Mouse (Mus musculus) hindbrain, embryonic 15.5 days (tissue): ENCODE data around the gene Fam162a. TPM values are rescaled to one million over a fixed set of nuclear protein-coding genes. Genes with fewer than 3 reads are reported as not detected.
A peak's percentile ranks its signal among the peaks of the same experiment; 100 is the strongest.
"Not testable (repeated sequence)": the region's sequence is repeated elsewhere in the genome, so short reads cannot be mapped to it uniquely, and the experiment has no call there.

Experiments
- ATAC-seq: fragments of 200-750 bp; cut with Nextera tagmentation; 2 replicates; pipeline ENCODE4 v1.8.0; 2017; ENCODE audit warnings: low read depth, moderate number of reproducible peaks, moderate TSS enrichment; ENCODE audit not compliant: low FRiP score
- H3K27ac ChIP-seq: fragments of 300-500 bp; sonication (generic); replicated peaks from 2 replicates; pipeline ENCODE4 v1.5.1; 2015; ENCODE audit warnings: mild to moderate bottlenecking, inconsistent platforms
- H3K27me3 ChIP-seq: fragments of 300-500 bp; sonication (generic); 2 replicates; pipeline ENCODE4 v1.6.1; 2015; ENCODE audit warnings: control low read depth, inconsistent platforms
- H3K36me3 ChIP-seq: fragments of 300-500 bp; sonication (generic); 2 replicates; pipeline ENCODE4 v1.6.1; 2015; ENCODE audit warnings: control low read depth, inconsistent platforms
- H3K4me1 ChIP-seq: fragments of 300-500 bp; sonication (generic); replicated peaks from 2 replicates; pipeline ENCODE4 v1.6.1; 2015; ENCODE audit warnings: control low read depth, inconsistent platforms
- H3K4me2 ChIP-seq: fragments of 300-500 bp; sonication (generic); 2 replicates; pipeline ENCODE4 v1.6.1; 2015; ENCODE audit warnings: moderate library complexity, mild to moderate bottlenecking, inconsistent platforms
- H3K4me3 ChIP-seq: fragments of 300-500 bp; sonication (generic); 2 replicates; pipeline ENCODE4 v1.5.1; 2015; ENCODE audit warnings: mild to moderate bottlenecking, inconsistent platforms
- H3K9ac ChIP-seq: fragments of 300-500 bp; sonication (generic); 2 replicates; pipeline ENCODE4 v1.6.1; 2015; ENCODE audit warnings: inconsistent platforms
- H3K9me3 ChIP-seq: fragments of 300-500 bp; sonication (generic); 2 replicates; pipeline ENCODE4 v1.6.1; 2016; ENCODE audit warnings: control low read depth, inconsistent platforms
- WGBS: fragments of 180-500 bp; shearing (Covaris S2); methylation state at CpG from one replicate; pipeline ENCODE4 v1.1.7; 2015; 5-methylcytosine and 5-hydroxymethylcytosine counted together
- polyA plus RNA-seq: library from polyadenylated mRNA; unstranded; fragments of >200 nt; fragmentation: Nextera tagmentation; extraction: Ambion mirVana; gene quantifications from 2 replicates; pipeline ENCODE4 v1.2.1, GENCODE M21; 2015

Fam162a gene
- polyA plus RNA-seq, 1 experiment from 2014 or later, result 138 TPM

- ATAC-seq, result no peak
- H3K36me3 ChIP-seq, result no peaks in the 10 kb centered on the region
- no peaks in the 10 kb centered on the region for H3K27me3 ChIP-seq
- H3K4me2 ChIP-seq, result no peak overlapping the region
- H3K27ac ChIP-seq, result no peak overlapping the region
- H3K4me3 ChIP-seq, result no peak overlapping the region
- H3K9me3 ChIP-seq, result no peaks in the 10 kb centered on the region
- H3K4me1 ChIP-seq, result no peaks in the 10 kb centered on the region
- WGBS, result 99% methylated on average over 3 of the region's 3 CpGs
- H3K9ac ChIP-seq, result no peak overlapping the region
Measured at GRCm38 (mm10) chr16:36079916-36080315, 8.5 kb upstream of the Fam162a start.

- Histone ChIP-seq H3K27ac (no peak overlapping the region), H3K4me3 (no peak overlapping the region), H3K4me1 (peaks cover 14% of the 10 kb centered on the region), H3K9me3 (no peaks in the 10 kb centered on the region), H3K4me2 (no peak overlapping the region), H3K36me3 (no peaks in the 10 kb centered on the region), H3K9ac (no peak overlapping the region), H3K27me3 (no peaks in the 10 kb centered on the region)
- ATAC-seq, result no peak
- WGBS, result 97% methylated on average over 3 of the region's 3 CpGs
Measured at GRCm38 (mm10) chr16:36074772-36075171, 3.4 kb upstream of the Fam162a start.

GRCm38 (mm10) chr16:36072410-36073011, 1.1 kb upstream of the Fam162a start:
- ATAC-seq, result no peak
- peaks cover 26% of the 10 kb centered on the region for H3K4me1 ChIP-seq
- H3K36me3 ChIP-seq, result no peaks in the 10 kb centered on the region
- WGBS, result 29% methylated on average over 8 of the region's 8 CpGs
- H3K27me3 ChIP-seq, result no peaks in the 10 kb centered on the region
- peak overlapping the region; percentile 83 for H3K4me3 ChIP-seq
- peak overlapping the region; percentile 99 for H3K27ac ChIP-seq
- H3K9me3 ChIP-seq, result no peaks in the 10 kb centered on the region
- peak overlapping the region; percentile 85 for H3K9ac ChIP-seq
- peak overlapping the region; percentile 63 for H3K4me2 ChIP-seq

- peak overlapping the region; percentile 99 for H3K27ac ChIP-seq
- under 1% methylated on average over 16 of the region's 16 CpGs for WGBS
- H3K27me3 ChIP-seq, result no peaks in the 10 kb centered on the region
- H3K4me3 ChIP-seq, result peak overlapping the region; percentile 83
- peak overlapping the region; percentile 85 for H3K9ac ChIP-seq
- no peak; the same call in 1 of the 2 replicates for ATAC-seq
- H3K4me2 ChIP-seq, result peak overlapping the region; percentile 63
- no peaks in the 10 kb centered on the region for H3K9me3 ChIP-seq
- peaks cover 26% of the 10 kb centered on the region for H3K4me1 ChIP-seq
- H3K36me3 ChIP-seq, result no peaks in the 10 kb centered on the region
Measured at GRCm38 (mm10) chr16:36071071-36071449, 334 bp downstream of the Fam162a start.

DNA sequence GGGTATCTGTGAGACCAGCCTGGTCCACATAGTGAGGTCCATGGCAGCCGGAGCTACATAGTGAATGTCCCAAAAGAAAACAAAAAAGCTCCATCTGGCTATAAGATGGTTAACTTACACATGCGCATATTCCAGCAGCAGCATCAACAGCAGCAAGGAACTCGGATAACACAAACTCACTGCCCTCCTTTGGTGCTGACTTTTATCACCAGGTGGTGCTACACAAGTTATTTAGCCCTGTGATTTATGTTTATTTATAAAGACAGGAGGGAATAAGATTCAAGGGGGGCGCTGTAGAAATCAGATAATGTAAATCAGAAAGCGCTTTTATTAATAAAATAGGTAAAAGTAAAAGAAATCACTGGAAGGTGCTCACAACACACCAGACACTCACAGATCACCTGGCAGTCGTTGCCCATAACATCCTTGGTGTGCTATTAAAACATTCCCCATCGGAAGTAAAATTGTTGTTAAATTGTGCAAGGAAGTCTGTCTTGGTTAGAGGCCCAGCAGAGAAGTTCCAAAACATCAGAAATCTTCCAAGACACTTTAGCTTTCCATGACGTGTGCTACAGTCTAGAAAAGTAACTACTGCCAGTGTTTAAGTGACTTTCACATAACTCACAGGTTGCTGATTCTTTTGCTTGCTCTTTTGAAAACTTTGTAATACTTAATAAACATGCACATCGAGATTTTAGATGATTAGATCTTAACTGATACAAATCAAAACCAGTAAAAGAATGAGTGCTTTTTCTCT, 1.4 kb downstream of the Fam162a start:
- no peak for ATAC-seq
- H3K9ac ChIP-seq, result no peak overlapping the region

GRCm38 (mm10) chr16:36068356-36068755, 3.0 kb downstream of the Fam162a start:
- Histone ChIP-seq H3K27ac (no peak overlapping the region), H3K27me3 (no peaks in the 10 kb centered on the region), H3K4me2 (no peak overlapping the region), H3K4me1 (peaks cover 26% of the 10 kb centered on the region), H3K36me3 (no peaks in the 10 kb centered on the region), H3K9ac (no peak overlapping the region), H3K4me3 (no peak overlapping the region), H3K9me3 (no peaks in the 10 kb centered on the region)
- no peak for ATAC-seq
- WGBS, result 50% methylated on average over 3 of the region's 3 CpGs

More for the DNA sequence above, 1.4 kb downstream of the Fam162a start:
- H3K36me3 ChIP-seq, result no peaks in the 10 kb centered on the region
- no peaks in the 10 kb centered on the region for H3K9me3 ChIP-seq
- H3K27me3 ChIP-seq, result no peaks in the 10 kb centered on the region
- peak overlapping the region; percentile 83 for H3K4me3 ChIP-seq
- H3K4me2 ChIP-seq, result peak overlapping the region; percentile 63
- H3K4me1 ChIP-seq, result peaks cover 26% of the 10 kb centered on the region
- WGBS, result 36% methylated on average over 9 of the region's 9 CpGs
- no peak overlapping the region for H3K27ac ChIP-seq

GRCm38 (mm10) chr16:36067694-36068093, 3.7 kb downstream of the Fam162a start:
- ATAC-seq, result no peak
- Histone ChIP-seq H3K9ac (no peak overlapping the region), H3K4me2 (no peak overlapping the region), H3K27ac (no peak overlapping the region), H3K36me3 (no peaks in the 10 kb centered on the region), H3K4me1 (peaks cover 24% of the 10 kb centered on the region), H3K27me3 (no peaks in the 10 kb centered on the region), H3K9me3 (no peaks in the 10 kb centered on the region), H3K4me3 (no peak overlapping the region)
- 81% methylated on average over 2 of the region's 2 CpGs for WGBS

GRCm38 (mm10) chr16:36064904-36065303, 6.5 kb downstream of the Fam162a start:
- H3K27ac ChIP-seq, result no peak overlapping the region
- 91% methylated on average over 5 of the region's 5 CpGs for WGBS

GRCm38 (mm10) chr16:36063315-36063714, 8.1 kb downstream of the Fam162a start:
- ATAC-seq, result no peak
- Histone ChIP-seq H3K9me3 (no peaks in the 10 kb centered on the region), H3K4me3 (no peak overlapping the region), H3K36me3 (no peaks in the 10 kb centered on the region), H3K4me2 (no peak overlapping the region), H3K4me1 (peaks cover 2% of the 10 kb centered on the region; the same call in 1 of the 2 replicates), H3K9ac (no peak overlapping the region), H3K27ac (no peak overlapping the region), H3K27me3 (no peaks in the 10 kb centered on the region)
- 75% methylated on average over 2 of the region's 2 CpGs for WGBS

More at GRCm38 (mm10) chr16:36064904-36065303, 6.5 kb downstream of the Fam162a start:
- H3K9me3 ChIP-seq, result no peaks in the 10 kb centered on the region
- no peak overlapping the region for H3K4me3 ChIP-seq
- ATAC-seq, result no peak
- H3K9ac ChIP-seq, result no peak overlapping the region
- no peaks in the 10 kb centered on the region for H3K36me3 ChIP-seq
- no peak overlapping the region for H3K4me2 ChIP-seq
- H3K27me3 ChIP-seq, result no peaks in the 10 kb centered on the region
- H3K4me1 ChIP-seq, result peaks cover 14% of the 10 kb centered on the region

- H3K27me3 ChIP-seq, H3K36me3 ChIP-seq, H3K4me2 ChIP-seq, H3K27ac ChIP-seq, H3K9me3 ChIP-seq, H3K4me1 ChIP-seq, ATAC-seq, H3K9ac ChIP-seq, H3K4me3 ChIP-seq: not testable (repeated sequence)
- WGBS, result 91% methylated on average over 1 of the region's 1 CpGs
Measured at GRCm38 (mm10) chr16:36062534-36062933, 8.9 kb downstream of the Fam162a start.

DNA sequence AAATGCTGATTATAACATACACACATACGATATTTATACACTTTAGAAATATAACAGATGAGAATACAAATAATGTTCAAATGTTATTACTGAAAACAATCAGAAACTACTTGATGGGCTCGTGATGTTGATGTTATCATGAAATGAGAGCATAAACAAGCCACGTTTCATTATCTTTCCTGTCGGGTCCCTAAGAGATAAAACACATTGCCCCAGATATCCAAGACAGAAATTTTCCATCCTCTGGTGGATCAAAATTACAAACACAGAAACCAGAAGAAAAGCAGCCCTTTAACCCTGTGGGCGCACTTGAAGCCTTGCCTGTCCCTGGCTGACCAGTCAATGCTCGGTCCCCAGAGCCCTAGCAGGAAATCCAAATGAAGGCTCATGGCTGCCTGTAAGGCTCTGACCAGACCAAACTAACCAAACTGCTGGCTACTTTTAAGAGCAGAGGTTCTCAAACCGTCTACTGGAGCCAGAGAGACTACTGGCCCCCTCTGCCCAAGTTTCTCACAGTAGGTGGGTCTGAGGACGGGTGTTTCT, 13.4 kb downstream of the Fam162a start:
- no peak overlapping the region for H3K9ac ChIP-seq
- ATAC-seq, result no peak
- H3K9me3 ChIP-seq, result no peaks in the 10 kb centered on the region
- no peaks in the 10 kb centered on the region for H3K36me3 ChIP-seq
- no peak overlapping the region for H3K4me3 ChIP-seq
- no peaks in the 10 kb centered on the region for H3K27me3 ChIP-seq
- no peak overlapping the region for H3K27ac ChIP-seq
- H3K4me2 ChIP-seq, result no peak overlapping the region
- 92% methylated on average over 8 of the region's 8 CpGs for WGBS
- no peaks in the 10 kb centered on the region for H3K4me1 ChIP-seq

DNA sequence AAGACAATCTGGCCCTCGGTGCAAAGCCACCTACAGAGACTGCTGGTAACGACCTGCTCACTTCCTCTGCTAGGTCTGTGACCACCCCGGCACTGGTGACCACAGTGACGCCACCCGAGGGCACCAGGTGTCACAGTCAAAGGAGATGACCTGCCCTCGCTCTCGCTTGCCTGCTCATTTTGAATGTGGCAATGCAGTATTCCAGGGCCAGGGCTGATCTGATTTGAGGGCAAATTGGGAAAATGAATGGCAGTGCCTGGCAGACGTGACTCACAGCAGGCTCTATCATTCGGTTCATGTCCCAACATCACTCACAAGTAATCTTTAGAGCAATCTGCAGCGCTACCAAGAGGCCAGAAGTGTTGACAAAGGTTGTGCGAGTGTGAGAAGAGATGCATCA, 15.0 kb downstream of the Fam162a start:
- Histone ChIP-seq H3K27ac (no peak overlapping the region), H3K4me1 (no peaks in the 10 kb centered on the region), H3K36me3 (no peaks in the 10 kb centered on the region), H3K4me3 (no peak overlapping the region), H3K27me3 (no peaks in the 10 kb centered on the region), H3K4me2 (no peak overlapping the region), H3K9ac (no peak overlapping the region), H3K9me3 (no peaks in the 10 kb centered on the region)
- WGBS, result 92% methylated on average over 11 of the region's 11 CpGs
- no peak for ATAC-seq
